Mouse (Mus musculus): ENCODE measurements at regions not wholly inside any gene's neighbourhood (a gene's known extent, or its start where the extent isn't known, plus 50 kb on each side); places are given as distances from the start of the nearest gene placed in this dataset.

GRCm38 (mm10) chr6:147719539-147719938, 243.9 kb downstream of the Ccdc91 start:
- TF ChIP-seq CTCF (IDR thresholded peaks at IDR 0.05; ENCODE audit: insufficient read depth, low read depth, low read length), result no peak
- no peak for TF ChIP-seq POLR2A (IDR thresholded peaks at IDR 0.05; ENCODE audit: insufficient read depth, low read depth, low read length)
